Mouse (Mus musculus) thymus, adult 2 months (tissue): Measurements from ENCODE around the gene Capn2. TPM values are rescaled to one million over a fixed set of nuclear protein-coding genes. Genes with fewer than 3 reads are reported as not detected.

Source experiments
- DNase-seq: peaks from one replicate; pipeline ENCODE4 v3.0.0; 2021
- H3K27ac ChIP-seq: fragments of 200-500 bp; 2 replicates; pipeline ENCODE4 v1.5.1; 2012; ENCODE audit warnings: low read length, control low read depth; ENCODE audit not compliant: control insufficient read depth, insufficient read depth
- H3K27me3 ChIP-seq: fragments of 200-500 bp; 2 replicates; pipeline ENCODE4 v1.6.1; 2012; ENCODE audit warnings: mild to moderate bottlenecking, low read length, moderate library complexity, mixed read lengths; ENCODE audit not compliant: control insufficient read depth, insufficient read depth
- H3K36me3 ChIP-seq: fragments of 200-500 bp; 2 replicates; pipeline ENCODE4 v1.6.1; 2012; ENCODE audit warnings: mild to moderate bottlenecking, low read length, moderate library complexity; ENCODE audit not compliant: control insufficient read depth, insufficient read depth
- H3K4me1 ChIP-seq: fragments of 200-500 bp; replicated peaks from 2 replicates; pipeline ENCODE4 v1.6.1; 2012; ENCODE audit warnings: low read length; ENCODE audit not compliant: control insufficient read depth, insufficient read depth
- H3K4me3 ChIP-seq: fragments of 200-500 bp; 2 replicates; pipeline ENCODE4 v1.5.1; 2012; ENCODE audit warnings: mild to moderate bottlenecking, low read length, control low read depth, moderate library complexity; ENCODE audit not compliant: control insufficient read depth, insufficient read depth
- CTCF ChIP-seq: fragments of 200-500 bp; IDR thresholded peaks from 2 replicates; pipeline ENCODE4 v1.5.1; 2012; ENCODE audit warnings: mild to moderate bottlenecking, control low read depth, low read length, moderate library complexity, borderline replicate concordance; ENCODE audit not compliant: control insufficient read depth, poor library complexity, insufficient read depth; ENCODE audit errors: extremely low read depth
- POLR2A ChIP-seq: fragments of 200-500 bp; IDR thresholded peaks from 2 replicates; pipeline ENCODE4 v1.6.1; 2012; ENCODE audit warnings: mild to moderate bottlenecking, low read length, control low read depth, moderate library complexity; ENCODE audit not compliant: control insufficient read depth, poor library complexity, insufficient read depth; ENCODE audit errors: extremely low read depth
- WGBS: fragments of 180-500 bp; shearing (Covaris S2); methylation state at CpG from one replicate; pipeline ENCODE4 v1.1.7; 2018; 5-methylcytosine and 5-hydroxymethylcytosine counted together
- polyA plus RNA-seq: library from polyadenylated mRNA; depleted of rRNA; stranded (reverse); fragments of >200 nt; gene quantifications from 2 replicates; pipeline ENCODE4 v1.2.3, GENCODE M21; 2012

Capn2 gene
- polyA plus RNA-seq, 1 experiment, result 19.4 TPM

DNA sequence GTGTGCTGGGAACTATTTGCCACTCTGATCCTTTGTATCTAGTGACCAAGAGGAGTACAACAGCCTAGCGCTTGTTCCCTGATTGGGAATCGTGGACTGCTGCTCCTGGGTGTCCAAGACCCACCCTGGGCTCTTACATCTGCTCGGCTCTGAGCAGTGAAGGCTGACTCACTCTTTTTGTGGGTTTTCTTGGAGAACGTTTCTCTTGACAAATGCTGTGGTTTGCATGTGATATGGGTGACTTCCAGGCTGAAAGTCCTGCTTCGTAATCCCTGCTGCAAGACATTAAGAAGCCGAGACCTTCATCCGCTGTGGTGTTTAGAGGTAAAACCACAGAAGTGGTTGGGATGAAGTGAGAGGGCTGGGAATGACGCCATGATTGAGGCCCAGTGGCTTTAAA lies 25.7 kb upstream of the Capn2 start:
- Histone ChIP-seq H3K27ac (no peak overlapping the region), H3K27me3 (no peaks in the 10 kb centered on the region), H3K4me3 (no peak overlapping the region), H3K36me3 (no peaks in the 10 kb centered on the region), H3K4me1 (peaks cover 5% of the 10 kb centered on the region)
- 17% methylated on average over 8 of the region's 8 CpGs for WGBS
- DNase-seq, result no peak
- TF ChIP-seq POLR2A (no peak), CTCF (no peak)

DNA sequence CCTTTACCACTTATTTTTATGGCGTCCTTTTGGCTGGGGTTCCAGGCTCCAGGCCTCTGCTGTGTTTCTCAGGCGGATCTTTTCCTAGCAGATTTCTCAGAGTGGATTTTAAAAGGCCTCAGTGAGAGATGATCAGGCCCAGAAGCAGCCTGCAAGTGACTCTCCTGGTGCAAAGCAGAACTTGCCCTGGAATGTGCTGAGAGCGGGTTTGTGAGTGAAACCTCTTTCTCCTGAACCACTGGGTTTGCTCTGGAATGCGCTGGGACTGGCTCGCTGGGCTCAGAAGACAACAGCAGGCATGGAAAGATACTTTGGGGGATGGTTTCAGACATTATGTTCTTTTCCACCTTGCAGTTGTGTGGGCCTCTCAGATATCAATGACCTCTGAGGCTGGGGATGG lies 24.7 kb upstream of the Capn2 start:
- DNase-seq, result no peak

DNA sequence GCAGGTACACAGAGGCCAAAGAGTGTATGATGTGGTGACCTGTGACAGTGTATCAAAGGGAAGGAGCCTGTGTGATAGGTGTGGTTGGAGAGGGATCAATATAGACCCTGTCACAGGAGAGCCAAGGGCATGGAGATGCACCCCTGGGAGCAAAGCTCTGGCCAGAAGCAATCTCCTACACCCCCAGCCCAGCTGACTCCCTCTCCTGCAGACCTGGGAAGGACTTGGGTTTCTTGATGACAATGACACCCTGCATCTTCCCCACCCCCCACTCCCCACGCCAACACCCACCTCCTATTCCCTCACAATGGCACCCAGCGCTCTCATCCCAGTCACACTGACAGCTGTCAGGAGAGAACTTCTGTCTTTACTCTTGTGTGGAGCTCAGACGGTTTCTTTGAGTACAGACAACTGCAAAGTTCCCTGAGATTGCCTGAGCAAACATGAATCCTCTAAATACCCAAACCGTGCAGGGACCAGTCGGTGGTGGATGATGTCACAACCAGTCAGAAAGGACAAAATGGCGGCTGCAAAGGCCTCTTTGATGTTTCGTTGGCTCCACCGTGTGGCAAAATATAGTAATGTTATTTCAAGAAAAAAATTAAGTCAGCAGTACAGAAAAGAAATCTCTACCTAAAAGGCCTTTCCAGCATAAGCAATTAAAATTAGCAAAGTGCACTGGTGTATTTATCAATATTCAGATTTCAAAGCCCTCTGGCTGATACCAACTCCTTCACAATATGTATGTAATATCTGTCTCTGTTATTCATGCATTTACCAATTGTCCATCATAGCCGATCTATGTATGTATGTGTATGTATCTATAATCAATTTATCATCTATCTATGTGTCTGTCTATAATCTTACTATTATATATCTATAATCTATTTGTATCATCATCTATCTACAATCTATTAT lies 21.9 kb upstream of the Capn2 start:
- no peak overlapping the region for H3K27ac ChIP-seq
- WGBS, result 23% methylated on average over 9 of the region's 9 CpGs
- H3K36me3 ChIP-seq, result no peaks in the 10 kb centered on the region
- TF ChIP-seq CTCF, result no peak
- TF ChIP-seq POLR2A, result no peak
- peak overlapping the region; percentile 23; the same call in 1 of the 2 replicates for H3K4me3 ChIP-seq
- peak; percentile 60 for DNase-seq
- H3K4me1 ChIP-seq, result peaks cover 5% of the 10 kb centered on the region
- H3K27me3 ChIP-seq, result no peaks in the 10 kb centered on the region

More for the DNA sequence above, 24.7 kb upstream of the Capn2 start:
- WGBS, result 89% methylated on average over 5 of the region's 5 CpGs
- Histone ChIP-seq H3K36me3 (no peaks in the 10 kb centered on the region), H3K27me3 (no peaks in the 10 kb centered on the region), H3K4me1 (peaks cover 5% of the 10 kb centered on the region), H3K4me3 (no peak overlapping the region), H3K27ac (no peak overlapping the region; the same call in 1 of the 2 replicates)
- TF ChIP-seq CTCF (no peak), POLR2A (no peak)

DNA sequence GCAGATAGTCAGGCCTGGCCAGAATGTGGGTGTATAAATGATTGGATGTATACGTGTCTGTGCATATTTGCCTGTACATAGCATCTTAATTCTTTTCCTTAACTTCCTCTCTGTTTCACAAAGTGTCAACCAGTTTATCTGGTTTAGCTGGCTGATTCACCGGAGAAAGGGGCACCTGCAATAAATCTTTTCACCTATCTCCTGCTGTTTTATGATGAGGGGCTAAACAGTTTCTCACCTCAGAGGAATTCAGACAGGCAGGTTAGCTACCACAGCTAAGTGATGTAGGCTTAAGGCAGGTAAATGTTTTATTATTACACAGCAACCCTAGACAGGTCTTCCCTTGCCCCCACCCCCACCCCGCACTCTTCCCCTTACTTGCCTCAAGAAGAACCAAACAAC lies 17.7 kb upstream of the Capn2 start:
- H3K4me1 ChIP-seq, result peaks cover 5% of the 10 kb centered on the region
- TF ChIP-seq CTCF (no peak), POLR2A (no peak)
- DNase-seq, result no peak
- no peaks in the 10 kb centered on the region for H3K36me3 ChIP-seq
- H3K4me3 ChIP-seq, result no peak overlapping the region
- no peak overlapping the region for H3K27ac ChIP-seq
- WGBS, result 95% methylated on average over 3 of the region's 3 CpGs
- no peaks in the 10 kb centered on the region for H3K27me3 ChIP-seq

DNA sequence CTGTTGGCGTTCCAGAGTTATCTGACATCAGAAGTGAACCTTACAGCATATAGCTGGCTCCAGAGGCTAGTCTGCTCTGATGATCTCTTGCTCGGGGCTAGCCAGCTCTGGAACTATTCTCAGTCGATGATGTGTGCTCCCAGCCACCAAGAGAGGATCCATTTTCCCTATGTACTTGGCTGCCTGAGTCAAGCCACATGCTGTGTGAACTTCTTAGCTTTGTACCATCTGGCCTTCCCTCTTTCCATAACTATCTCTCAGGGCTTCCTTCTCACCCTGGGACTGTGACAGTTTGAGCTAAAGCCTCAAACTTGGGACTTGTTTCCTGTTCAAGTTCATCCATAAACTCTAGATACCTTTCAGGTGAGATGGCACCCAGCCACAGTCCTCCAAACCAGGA lies 16.2 kb upstream of the Capn2 start:
- Histone ChIP-seq H3K27me3 (no peaks in the 10 kb centered on the region), H3K36me3 (no peaks in the 10 kb centered on the region), H3K4me1 (no peaks in the 10 kb centered on the region; the same call in 1 of the 2 replicates), H3K27ac (no peak overlapping the region), H3K4me3 (no peak overlapping the region)
- DNase-seq, result no peak
- 89% methylated on average over 3 of the region's 3 CpGs for WGBS
- TF ChIP-seq POLR2A (no peak), CTCF (no peak)

DNA sequence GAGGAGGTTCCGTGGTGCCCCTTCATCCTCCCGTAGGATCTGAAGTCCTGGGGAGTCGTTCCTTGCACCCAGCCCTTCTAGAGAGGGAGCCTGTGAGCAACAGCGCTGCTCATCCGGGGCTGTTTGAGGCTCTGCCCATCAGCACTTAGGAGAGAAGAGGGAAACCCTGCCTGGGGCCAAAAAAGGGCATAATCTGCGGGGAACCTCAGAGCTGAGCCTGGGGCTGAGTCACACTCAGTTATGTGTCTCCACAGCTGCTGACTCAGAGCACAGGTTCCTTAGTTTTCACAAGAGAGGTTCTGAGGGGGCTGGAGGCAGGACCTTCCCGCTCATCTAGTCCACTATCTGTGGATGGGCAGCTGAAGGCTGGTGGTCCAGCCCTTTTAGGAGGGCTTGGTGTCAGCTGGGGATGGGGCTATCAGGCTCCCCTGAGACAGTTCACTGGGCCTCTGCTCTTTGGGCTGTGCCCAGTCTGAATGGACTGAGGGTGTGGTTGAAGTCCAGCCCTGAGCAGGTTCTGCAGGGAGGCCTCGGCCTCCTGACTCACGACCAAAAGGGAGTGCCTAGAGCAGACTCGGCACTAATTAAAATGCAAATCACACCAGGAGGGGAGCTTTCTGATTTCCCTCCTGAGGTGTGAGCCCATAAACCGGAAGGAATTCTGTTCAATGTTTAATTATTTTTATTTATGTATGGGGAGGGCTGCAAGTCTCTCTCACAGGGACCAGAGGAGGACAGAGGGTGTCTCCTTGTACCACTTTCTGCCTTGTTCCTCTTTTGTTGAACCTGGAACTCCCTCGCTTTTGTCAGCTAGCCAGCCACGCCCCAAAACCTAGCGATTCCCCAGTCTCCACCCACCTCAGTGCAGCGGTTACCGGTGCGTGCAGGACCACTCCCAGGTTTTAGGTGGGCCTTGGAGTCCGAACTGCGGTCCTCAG lies 10.8 kb upstream of the Capn2 start:
- DNase-seq, result no peak
- H3K4me3 ChIP-seq, result no peak overlapping the region
- 11% methylated on average over 19 of the region's 19 CpGs for WGBS
- no peaks in the 10 kb centered on the region for H3K27me3 ChIP-seq
- peaks cover 5% of the 10 kb centered on the region for H3K4me1 ChIP-seq
- TF ChIP-seq POLR2A (no peak), CTCF (no peak)
- no peaks in the 10 kb centered on the region for H3K36me3 ChIP-seq
- no peak overlapping the region for H3K27ac ChIP-seq
